Mouse (Mus musculus): ENCODE results near the gene Hip1r.
A peak's percentile ranks its signal among the peaks of the same experiment; 100 is the strongest.

Gene Hip1r

GRCm38 (mm10) chr5:124019348-124020216 lies 46.2 kb downstream of the Hip1r start:
- peak; percentile 93 for DNase-seq

GRCm38 (mm10) chr5:124021148-124021547 lies 47.7 kb downstream of the Hip1r start:
- DNase-seq, result peak; percentile 66

- no peak for DNase-seq
These were observed 48.3 kb downstream of the Hip1r start for GRCm38 (mm10) chr5:124021701-124022100.

GRCm38 (mm10) chr5:124022365-124022764 lies 48.9 kb downstream of the Hip1r start:
- no peak for DNase-seq

- no peak for DNase-seq
These were observed 51.2 kb downstream of the Hip1r start for GRCm38 (mm10) chr5:124024677-124025076.

- no peak for DNase-seq
These were observed 51.7 kb downstream of the Hip1r start for GRCm38 (mm10) chr5:124025146-124025545.

- no peak for DNase-seq
These were observed 52.4 kb downstream of the Hip1r start for GRCm38 (mm10) chr5:124025587-124026441.

- no peak for DNase-seq
These were observed 53.1 kb downstream of the Hip1r start for GRCm38 (mm10) chr5:124026568-124026967.

GRCm38 (mm10) chr5:124027702-124028470 lies 54.5 kb downstream of the Hip1r start:
- no peak for DNase-seq

- DNase-seq, result no peak
These were observed 55.3 kb downstream of the Hip1r start for GRCm38 (mm10) chr5:124028680-124029079.

GRCm38 (mm10) chr5:124029220-124030035 lies 56.0 kb downstream of the Hip1r start:
- DNase-seq, result no peak

- DNase-seq, result no peak
These were observed 57.1 kb downstream of the Hip1r start for GRCm38 (mm10) chr5:124030386-124031067.

GRCm38 (mm10) chr5:124031068-124031955 lies 57.9 kb downstream of the Hip1r start:
- no peak for DNase-seq

GRCm38 (mm10) chr5:124032001-124032508 lies 58.6 kb downstream of the Hip1r start, which contains the start of gene Vps37b:
Gene Vps37b (minus strand): TSS chr5:124032270.
- DNase-seq, result peak; percentile 92

GRCm38 (mm10) chr5:124034471-124034870 lies 61.0 kb downstream of the Hip1r start:
- DNase-seq, result no peak

GRCm38 (mm10) chr5:124035406-124035805 lies 62.0 kb downstream of the Hip1r start:
- DNase-seq, result no peak

GRCm38 (mm10) chr5:124035806-124036205 lies 62.4 kb downstream of the Hip1r start:
- no peak for DNase-seq

GRCm38 (mm10) chr5:124036341-124036740 lies 62.9 kb downstream of the Hip1r start:
- no peak for DNase-seq

- DNase-seq, result no peak
These were observed 63.4 kb downstream of the Hip1r start for GRCm38 (mm10) chr5:124036836-124037235.

- no peak for DNase-seq
These were observed 66.2 kb downstream of the Hip1r start for GRCm38 (mm10) chr5:124039602-124040001.

All from lung, postnatal 10 days (tissue).